Mouse (Mus musculus): ENCODE measurements around the gene Narf.
A peak's percentile ranks its signal among the peaks of the same experiment; 100 is the strongest.

Gene Narf

GRCm38 (mm10) chr11:121228129-121229017 is 8.7 kb upstream of the Narf start:
- Histone ChIP-seq H3K36me3 (ENCODE audit: control insufficient read depth, insufficient read depth, low read length, poor library complexity, severe bottlenecking) (peaks cover 14% of the 10 kb centered on the region), H3K27me3 (ENCODE audit: control insufficient read depth, insufficient read depth, low read length, poor library complexity, severe bottlenecking) (no peaks in the 10 kb centered on the region)
- peak; percentile 93 for DNase-seq (ENCODE audit: low read depth, low spot score)

GRCm38 (mm10) chr11:121229018-121229439 is 8.0 kb upstream of the Narf start, which contains the start of gene Cybc1:
TSS of gene Cybc1 (minus strand) at chr11:121229322.
- DNase-seq (ENCODE audit: low read depth, low spot score): peak; percentile 93
- H3K27me3 ChIP-seq (ENCODE audit: control insufficient read depth, insufficient read depth, low read length, poor library complexity, severe bottlenecking): no peaks in the 10 kb centered on the region
- peaks cover 9% of the 10 kb centered on the region for H3K36me3 ChIP-seq (ENCODE audit: control insufficient read depth, insufficient read depth, low read length, poor library complexity, severe bottlenecking)

GRCm38 (mm10) chr11:121231191-121231590 is 5.9 kb upstream of the Narf start:
- peaks cover 5% of the 10 kb centered on the region; the same call in 1 of the 2 replicates for H3K36me3 ChIP-seq (ENCODE audit: control insufficient read depth, insufficient read depth, low read length, poor library complexity, severe bottlenecking)
- no peak for DNase-seq (ENCODE audit: low read depth, low spot score)
- no peaks in the 10 kb centered on the region for H3K27me3 ChIP-seq (ENCODE audit: control insufficient read depth, insufficient read depth, low read length, poor library complexity, severe bottlenecking)

- no peaks in the 10 kb centered on the region for H3K27me3 ChIP-seq (ENCODE audit: control insufficient read depth, insufficient read depth, low read length, poor library complexity, severe bottlenecking)
- no peak for DNase-seq (ENCODE audit: low read depth, low spot score)
- H3K36me3 ChIP-seq (ENCODE audit: control insufficient read depth, insufficient read depth, low read length, poor library complexity, severe bottlenecking): peaks cover 5% of the 10 kb centered on the region; the same call in 1 of the 2 replicates
These were observed 5.3 kb upstream of the Narf start for GRCm38 (mm10) chr11:121231628-121232291.

GRCm38 (mm10) chr11:121232706-121233105 is 4.3 kb upstream of the Narf start:
- H3K27me3 ChIP-seq (ENCODE audit: control insufficient read depth, insufficient read depth, low read length, poor library complexity, severe bottlenecking): no peaks in the 10 kb centered on the region
- no peak for DNase-seq (ENCODE audit: low read depth, low spot score)
- H3K36me3 ChIP-seq (ENCODE audit: control insufficient read depth, insufficient read depth, low read length, poor library complexity, severe bottlenecking): no peaks in the 10 kb centered on the region

GRCm38 (mm10) chr11:121235475-121236238 is 1.4 kb upstream of the Narf start:
- DNase-seq (ENCODE audit: low read depth, low spot score): peak; percentile 76
- H3K27me3 ChIP-seq (ENCODE audit: control insufficient read depth, insufficient read depth, low read length, poor library complexity, severe bottlenecking): no peaks in the 10 kb centered on the region; the same call in 1 of the 2 replicates
- peaks cover 2% of the 10 kb centered on the region for H3K36me3 ChIP-seq (ENCODE audit: control insufficient read depth, insufficient read depth, low read length, poor library complexity, severe bottlenecking)

GRCm38 (mm10) chr11:121237345-121238128 is 484 bp downstream of the Narf start:
- no peaks in the 10 kb centered on the region; the same call in 1 of the 2 replicates for H3K27me3 ChIP-seq (ENCODE audit: control insufficient read depth, insufficient read depth, low read length, poor library complexity, severe bottlenecking)
- peak; percentile 63 for DNase-seq (ENCODE audit: low read depth, low spot score)
- peaks cover 3% of the 10 kb centered on the region for H3K36me3 ChIP-seq (ENCODE audit: control insufficient read depth, insufficient read depth, low read length, poor library complexity, severe bottlenecking)

GRCm38 (mm10) chr11:121239669-121240068 is 2.6 kb downstream of the Narf start:
- Histone ChIP-seq H3K27me3 (ENCODE audit: control insufficient read depth, insufficient read depth, low read length, poor library complexity, severe bottlenecking) (no peaks in the 10 kb centered on the region; the same call in 1 of the 2 replicates), H3K36me3 (ENCODE audit: control insufficient read depth, insufficient read depth, low read length, poor library complexity, severe bottlenecking) (peaks cover 3% of the 10 kb centered on the region)
- no peak for DNase-seq (ENCODE audit: low read depth, low spot score)

GRCm38 (mm10) chr11:121250196-121250595 is 13.1 kb downstream of the Narf start:
- peaks cover 24% of the 10 kb centered on the region for H3K36me3 ChIP-seq (ENCODE audit: control insufficient read depth, insufficient read depth, low read length, poor library complexity, severe bottlenecking)
- no peak for DNase-seq (ENCODE audit: low read depth, low spot score)
- H3K27me3 ChIP-seq (ENCODE audit: control insufficient read depth, insufficient read depth, low read length, poor library complexity, severe bottlenecking): no peaks in the 10 kb centered on the region

- peaks cover 3% of the 10 kb centered on the region; the same call in 1 of the 2 replicates for H3K36me3 ChIP-seq (ENCODE audit: control insufficient read depth, insufficient read depth, low read length, poor library complexity, severe bottlenecking)
- H3K27me3 ChIP-seq (ENCODE audit: control insufficient read depth, insufficient read depth, low read length, poor library complexity, severe bottlenecking): no peaks in the 10 kb centered on the region
- peak; percentile 94 for DNase-seq (ENCODE audit: low read depth, low spot score)
These were observed 22.4 kb downstream of the Narf start, which contains the start of gene Foxk2 for GRCm38 (mm10) chr11:121259160-121260100. TSS of gene Foxk2 (plus strand) at chr11:121259990.

- H3K27me3 ChIP-seq (ENCODE audit: control insufficient read depth, insufficient read depth, low read length, poor library complexity, severe bottlenecking): no peaks in the 10 kb centered on the region
- H3K36me3 ChIP-seq (ENCODE audit: control insufficient read depth, insufficient read depth, low read length, poor library complexity, severe bottlenecking): peaks cover 3% of the 10 kb centered on the region; the same call in 1 of the 2 replicates
- DNase-seq (ENCODE audit: low read depth, low spot score): peak; percentile 48
These were observed 23.3 kb downstream of the Narf start for GRCm38 (mm10) chr11:121260211-121260906.

GRCm38 (mm10) chr11:121261074-121261473 is 24.0 kb downstream of the Narf start:
- H3K27me3 ChIP-seq (ENCODE audit: control insufficient read depth, insufficient read depth, low read length, poor library complexity, severe bottlenecking): no peaks in the 10 kb centered on the region
- H3K36me3 ChIP-seq (ENCODE audit: control insufficient read depth, insufficient read depth, low read length, poor library complexity, severe bottlenecking): peaks cover 3% of the 10 kb centered on the region; the same call in 1 of the 2 replicates

More at GRCm38 (mm10) chr11:121261074-121261473, 24.0 kb downstream of the Narf start:
- no peak for DNase-seq (ENCODE audit: low read depth, low spot score)

Measured in splenic B cell, adult 2 months (primary cell).